ENCODE assay signal across 18 mouse cellular contexts in genomic region chr6:127381148-127381888, GRCm38 (mm10).
"Had no signal": no experiment of that assay in that cellular context is flagged by ENCODE, and none has a peak within 500 bp of the region (broad histone marks: within the 10 kb centered on the region; RNA-seq: fewer than 3 reads in every experiment).

No protein-coding gene starts in this region.

- ATAC-seq: lung, postnatal 0 days; midbrain, embryonic 16.5 days had no signal

- H3K9ac ChIP-seq: liver, embryonic 14.5 days; lung, embryonic 15.5 days; midbrain, embryonic 12.5 days; neural tube, embryonic 13.5 days; neural tube, embryonic 15.5 days; stomach, embryonic 15.5 days had no signal

- H3K4me1 ChIP-seq: lung, embryonic 15.5 days; midbrain, embryonic 12.5 days; neural tube, embryonic 13.5 days; neural tube, embryonic 15.5 days; stomach, embryonic 15.5 days had no signal

- DNase-seq: lung, adult 2 months; lung, postnatal 4 days; midbrain, embryonic 14.5 days; right cerebral cortex, postnatal 14 days; thymus, adult 2 months; thymus, postnatal 25 days; thymus, postnatal 4 days had no signal

- H3K27me3 ChIP-seq: lung, embryonic 15.5 days; neural tube, embryonic 13.5 days; neural tube, embryonic 15.5 days; stomach, embryonic 15.5 days had no signal

- H3K4me2 ChIP-seq: lung, embryonic 15.5 days; midbrain, embryonic 12.5 days; neural tube, embryonic 13.5 days; neural tube, embryonic 15.5 days; stomach, embryonic 15.5 days had no signal

- H3K9me3 ChIP-seq: lung, embryonic 15.5 days; midbrain, embryonic 10.5 days; midbrain, embryonic 12.5 days; neural tube, embryonic 13.5 days; neural tube, embryonic 15.5 days; stomach, embryonic 15.5 days had no signal

- H3K27ac ChIP-seq: liver, embryonic 14.5 days; lung, embryonic 15.5 days; midbrain, embryonic 10.5 days; midbrain, embryonic 12.5 days; neural tube, embryonic 13.5 days; neural tube, embryonic 15.5 days; stomach, embryonic 15.5 days; stomach, postnatal 0 days had no signal

- H3K36me3 ChIP-seq: lung, embryonic 15.5 days; midbrain, embryonic 10.5 days; midbrain, embryonic 12.5 days; neural tube, embryonic 13.5 days; neural tube, embryonic 15.5 days; stomach, embryonic 15.5 days had no signal

- H3K4me3 ChIP-seq: lung, embryonic 15.5 days; midbrain, embryonic 10.5 days; midbrain, embryonic 12.5 days; myocyte; neural tube, embryonic 13.5 days; neural tube, embryonic 15.5 days; stomach, embryonic 15.5 days had no signal
